Mouse (Mus musculus) stomach, embryonic 14.5 days (tissue): ENCODE results near the gene Hoxa6. TPM values are rescaled to one million over a fixed set of nuclear protein-coding genes. Genes with fewer than 3 reads are reported as not detected.

Experiments
- ATAC-seq: fragments of 200-750 bp; cut with Nextera tagmentation; 2 replicates; pipeline ENCODE4 v1.8.0; 2017; ENCODE audit warnings: low read depth, moderate TSS enrichment; ENCODE audit not compliant: insufficient number of reproducible peaks, insufficient read depth, low FRiP score
- H3K27ac ChIP-seq: fragments of 300-500 bp; sonication (generic); 2 replicates; pipeline ENCODE4 v1.5.1; 2014; ENCODE audit warnings: mild to moderate bottlenecking, low read length, moderate library complexity, mixed read lengths
- H3K27me3 ChIP-seq: fragments of 300-500 bp; sonication (generic); 2 replicates; pipeline ENCODE4 v1.6.1; 2014; ENCODE audit warnings: low read length, control low read depth, mixed read lengths; ENCODE audit not compliant: control insufficient read depth, insufficient read depth
- H3K36me3 ChIP-seq: fragments of 300-500 bp; sonication (generic); 2 replicates; pipeline ENCODE4 v1.6.1; 2014; ENCODE audit warnings: mild to moderate bottlenecking, control low read depth, low read length, moderate library complexity, mixed read lengths; ENCODE audit not compliant: control insufficient read depth, insufficient read depth
- H3K4me1 ChIP-seq: fragments of 300-500 bp; sonication (generic); 2 replicates; pipeline ENCODE4 v1.6.1; 2014; ENCODE audit warnings: low read length, control low read depth, mixed read lengths; ENCODE audit not compliant: control insufficient read depth, insufficient read depth
- H3K4me2 ChIP-seq: fragments of 300-500 bp; sonication (generic); replicated peaks from 2 replicates; pipeline ENCODE4 v1.6.1; 2014; ENCODE audit warnings: low read depth, low read length, control low read depth
- H3K4me3 ChIP-seq: fragments of 300-500 bp; sonication (generic); 2 replicates; pipeline ENCODE4 v1.5.1; 2014; ENCODE audit warnings: low read depth, low read length, control low read depth
- H3K9ac ChIP-seq: fragments of 300-500 bp; sonication (generic); replicated peaks from 2 replicates; pipeline ENCODE4 v1.6.1; 2014; ENCODE audit warnings: low read depth, mild to moderate bottlenecking, control low read depth, low read length, moderate library complexity, mixed read lengths
- H3K9me3 ChIP-seq: fragments of 300-500 bp; sonication (generic); 2 replicates; pipeline ENCODE4 v1.6.1; 2016; ENCODE audit warnings: low read depth, low read length, control low read depth; ENCODE audit not compliant: control insufficient read depth
- WGBS: fragments of 180-500 bp; shearing (Covaris S2); extraction: QIAGEN DNeasy Blood & Tissue Kit; methylation state at CpG from one replicate; pipeline ENCODE4 v1.1.7; 2014; 5-methylcytosine and 5-hydroxymethylcytosine counted together
- polyA plus RNA-seq: library from polyadenylated mRNA; unstranded; fragments of >200 nt; fragmentation: Nextera tagmentation; extraction: Ambion mirVana; gene quantifications from 2 replicates; pipeline ENCODE4 v1.2.1, GENCODE M21; 2014

The Hoxa6 gene
- polyA plus RNA-seq, 1 experiment from 2014 or later, result 3.4 TPM

DNA sequence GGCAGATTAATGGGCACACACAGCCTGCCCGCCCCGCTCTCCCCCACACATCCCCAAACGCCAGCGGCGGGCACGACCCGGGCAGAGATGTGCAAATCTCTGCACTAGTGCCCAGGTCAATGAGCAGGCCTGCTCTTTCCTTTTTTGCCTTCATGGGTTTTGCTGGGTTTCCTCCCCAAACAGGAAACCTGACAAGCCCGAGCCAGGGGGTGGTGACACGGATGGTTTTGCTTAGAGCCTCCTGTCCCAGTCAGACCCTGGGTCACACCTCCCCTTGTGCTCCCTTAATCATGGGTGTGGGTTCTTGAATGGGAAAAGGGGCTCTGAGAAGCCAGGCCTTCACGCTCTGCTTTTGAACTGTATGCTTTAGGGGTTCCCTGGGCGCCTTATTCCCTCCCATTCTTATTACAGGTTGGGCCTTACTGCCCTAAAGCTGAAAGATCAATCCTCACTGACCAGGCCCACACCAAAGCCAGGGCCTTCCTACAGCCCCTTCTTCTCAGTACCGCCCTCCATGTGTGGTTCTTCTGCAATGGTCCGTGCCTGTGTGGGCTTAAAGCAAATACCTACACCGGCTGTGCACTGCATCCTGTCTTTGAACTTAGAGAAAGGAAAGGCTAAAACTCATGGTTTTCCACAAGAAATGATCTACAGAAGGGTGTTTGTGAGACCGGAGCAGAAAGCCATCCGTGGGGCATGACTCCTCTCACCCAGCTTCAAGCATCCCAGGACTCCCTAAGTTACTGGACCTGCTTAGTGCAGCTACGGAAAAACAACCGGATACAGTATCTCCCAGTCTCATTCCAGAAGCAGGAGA is 554 bp upstream of the Hoxa6 start:
- Histone ChIP-seq H3K4me1 (peaks cover 3% of the 10 kb centered on the region; the same call in 1 of the 2 replicates), H3K27ac (peak overlapping the region; percentile 71; the same call in 1 of the 2 replicates), H3K27me3 (peaks cover 20% of the 10 kb centered on the region), H3K9me3 (no peaks in the 10 kb centered on the region), H3K9ac (peak overlapping the region; percentile 18), H3K4me2 (peak overlapping the region; percentile 78), H3K4me3 (peak overlapping the region; percentile 47), H3K36me3 (no peaks in the 10 kb centered on the region)
- no peak for ATAC-seq
- WGBS, result 13% methylated on average over 18 of the region's 18 CpGs

DNA sequence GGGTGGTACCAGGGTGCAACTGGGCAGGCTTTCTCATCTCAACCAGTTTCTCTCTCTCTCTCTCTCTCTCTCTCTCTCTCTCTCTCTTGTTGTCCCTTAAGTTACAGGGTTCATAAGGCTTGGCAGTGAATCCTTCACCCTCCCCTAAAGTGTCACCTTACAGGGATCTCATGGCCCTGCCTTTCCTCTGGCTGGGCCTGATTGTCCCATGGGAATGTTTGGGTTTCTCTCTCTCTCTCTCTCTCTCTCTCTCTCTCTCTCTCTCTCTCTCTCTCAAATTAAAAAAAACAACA is 892 bp downstream of the Hoxa6 start:
- peaks cover 18% of the 10 kb centered on the region for H3K27me3 ChIP-seq
- peak overlapping the region; percentile 37 for H3K9ac ChIP-seq
- peak overlapping the region; percentile 81 for H3K27ac ChIP-seq
- peak overlapping the region; percentile 90; the same call in 1 of the 2 replicates for H3K4me3 ChIP-seq
- H3K36me3 ChIP-seq, result no peaks in the 10 kb centered on the region
- H3K4me2 ChIP-seq, result peak overlapping the region; percentile 78
- ATAC-seq, result no peak
- peaks cover 3% of the 10 kb centered on the region; the same call in 1 of the 2 replicates for H3K4me1 ChIP-seq
- no peaks in the 10 kb centered on the region for H3K9me3 ChIP-seq

DNA sequence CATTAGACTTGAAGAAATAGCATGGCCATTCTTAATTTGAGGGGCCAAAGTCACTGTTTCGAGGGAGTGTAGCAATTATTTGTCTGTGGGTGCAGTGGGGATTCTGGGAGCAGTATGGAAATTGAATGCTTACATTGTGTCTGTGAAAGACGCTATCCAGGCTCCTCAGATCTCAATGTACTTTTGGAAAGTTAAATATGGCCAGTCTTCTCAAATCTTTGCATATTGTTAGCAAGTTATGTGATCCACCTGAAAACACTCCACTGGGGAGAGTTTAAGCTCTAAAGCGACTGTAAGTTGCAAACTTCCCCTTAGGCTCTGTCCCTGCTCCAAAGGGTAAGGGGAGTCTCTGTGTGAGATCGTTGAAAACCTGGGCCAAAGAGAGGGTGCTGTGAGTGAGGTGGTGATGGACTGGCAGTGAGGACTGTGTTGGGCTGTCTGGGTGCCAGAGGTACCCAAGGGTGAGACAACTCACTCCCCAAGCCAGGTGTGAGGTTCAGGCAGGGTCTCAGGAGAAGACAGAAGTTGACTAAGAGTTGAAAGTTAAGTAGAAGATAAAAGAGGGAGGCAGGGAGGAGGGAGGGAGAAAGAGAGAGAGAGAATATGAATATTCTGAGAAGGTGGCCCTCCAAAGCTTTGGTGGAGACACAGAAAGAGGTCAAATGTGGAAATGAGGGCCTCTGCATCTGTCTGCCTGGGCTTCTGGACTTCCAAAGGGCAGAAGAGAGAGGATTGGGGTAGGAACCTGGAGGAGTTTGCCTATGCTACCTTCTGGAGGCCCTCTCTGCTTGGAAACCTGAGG is 1.4 kb downstream of the Hoxa6 start:
- peaks cover 3% of the 10 kb centered on the region; the same call in 1 of the 2 replicates for H3K4me1 ChIP-seq
- peak overlapping the region; percentile 52 for H3K9ac ChIP-seq
- peaks cover 5% of the 10 kb centered on the region; the same call in 1 of the 2 replicates for H3K36me3 ChIP-seq
- peak overlapping the region; percentile 78 for H3K4me2 ChIP-seq
- no peak for ATAC-seq
- peak overlapping the region; percentile 81 for H3K27ac ChIP-seq
- H3K27me3 ChIP-seq, result peaks cover 15% of the 10 kb centered on the region
- no peaks in the 10 kb centered on the region for H3K9me3 ChIP-seq
- 15% methylated on average over 4 of the region's 4 CpGs for WGBS
- H3K4me3 ChIP-seq, result peak overlapping the region; percentile 90

DNA sequence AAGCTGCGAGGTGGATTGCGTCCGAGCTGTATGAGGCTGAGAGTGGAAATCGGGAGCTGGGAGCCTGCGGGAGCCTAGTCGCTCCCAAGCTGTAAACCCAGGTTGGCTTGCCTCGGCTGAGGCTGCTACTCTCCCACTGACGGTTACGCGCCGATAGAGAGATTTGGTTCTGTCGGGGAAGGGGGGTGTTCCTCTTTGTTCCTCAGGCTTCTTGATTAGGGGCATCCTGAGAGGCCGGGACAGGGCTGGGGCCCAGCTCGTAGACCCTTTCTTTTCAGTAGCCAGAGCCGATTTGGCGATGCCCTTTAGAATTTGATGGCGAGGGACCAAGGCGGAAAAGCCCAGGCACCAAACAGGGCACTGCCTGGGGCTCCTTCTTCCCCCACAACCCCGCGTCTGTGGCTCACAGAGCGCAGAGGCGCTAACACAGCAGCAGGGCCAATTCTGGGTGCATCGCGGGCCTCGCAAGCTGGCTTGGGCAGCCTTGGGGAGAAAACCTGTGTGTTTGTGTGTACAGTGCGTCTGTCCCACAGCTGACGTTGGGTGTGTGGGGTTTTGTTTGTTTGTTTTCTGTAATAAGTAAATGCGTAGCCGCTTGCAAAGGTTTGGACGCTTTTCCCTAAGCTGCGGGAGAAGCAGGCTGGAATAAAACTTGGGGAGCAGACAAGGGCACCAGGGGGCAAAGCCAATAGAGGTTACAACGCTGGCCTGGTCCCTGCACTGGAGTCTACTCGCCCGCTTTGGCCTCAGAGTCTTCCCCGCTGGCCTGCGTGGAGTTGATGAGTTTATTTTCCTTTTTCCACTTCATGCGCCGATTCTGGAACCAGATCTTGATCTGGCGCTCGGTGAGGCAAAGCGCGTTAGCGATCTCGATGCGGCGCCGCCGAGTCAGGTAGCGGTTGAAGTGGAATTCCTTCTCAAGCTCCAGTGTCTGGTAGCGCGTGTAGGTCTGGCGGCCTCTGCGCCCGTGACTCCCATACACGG is 2.6 kb downstream of the Hoxa6 start:
- Histone ChIP-seq H3K4me2 (peak overlapping the region; percentile 78), H3K4me3 (peak overlapping the region; percentile 90), H3K9ac (peak overlapping the region; percentile 52), H3K4me1 (peaks cover 3% of the 10 kb centered on the region; the same call in 1 of the 2 replicates), H3K9me3 (no peaks in the 10 kb centered on the region), H3K36me3 (peaks cover 5% of the 10 kb centered on the region; the same call in 1 of the 2 replicates), H3K27me3 (peaks cover 8% of the 10 kb centered on the region; the same call in 1 of the 2 replicates), H3K27ac (peak overlapping the region; percentile 81)
- 8% methylated on average over 55 of the region's 55 CpGs for WGBS
- ATAC-seq, result no peak

DNA sequence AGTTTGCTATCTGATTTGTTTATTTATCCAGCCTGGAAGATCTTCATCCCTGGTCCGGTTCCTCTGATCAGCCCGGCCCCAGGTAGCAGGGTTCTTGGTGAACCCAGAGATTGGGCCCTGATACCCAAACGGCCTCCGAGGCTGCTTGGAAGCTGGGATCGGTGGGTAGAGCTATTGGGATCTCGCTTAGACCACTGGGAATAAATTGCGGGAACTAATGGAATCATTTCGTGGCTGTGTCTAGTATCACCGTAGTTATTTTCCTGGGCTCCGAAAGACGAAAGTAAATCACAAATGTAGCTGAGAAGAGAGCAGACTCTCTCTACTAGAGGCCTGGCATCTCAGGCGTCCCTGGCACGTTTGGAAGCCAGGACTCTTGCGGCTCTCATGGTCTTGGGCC is 3.3 kb downstream of the Hoxa6 start:
- Histone ChIP-seq H3K36me3 (peaks cover 5% of the 10 kb centered on the region; the same call in 1 of the 2 replicates), H3K4me3 (peak overlapping the region; percentile 90), H3K9me3 (no peaks in the 10 kb centered on the region), H3K9ac (peak overlapping the region; percentile 52), H3K27ac (peak overlapping the region; percentile 81), H3K4me2 (peak overlapping the region; percentile 78), H3K4me1 (peaks cover 3% of the 10 kb centered on the region; the same call in 1 of the 2 replicates), H3K27me3 (0 out of 2 replicates have a peak, but pooled peaks cover 6% of the 10 kb centered on the region)
- no peak for ATAC-seq
- 10% methylated on average over 14 of the region's 14 CpGs for WGBS

DNA sequence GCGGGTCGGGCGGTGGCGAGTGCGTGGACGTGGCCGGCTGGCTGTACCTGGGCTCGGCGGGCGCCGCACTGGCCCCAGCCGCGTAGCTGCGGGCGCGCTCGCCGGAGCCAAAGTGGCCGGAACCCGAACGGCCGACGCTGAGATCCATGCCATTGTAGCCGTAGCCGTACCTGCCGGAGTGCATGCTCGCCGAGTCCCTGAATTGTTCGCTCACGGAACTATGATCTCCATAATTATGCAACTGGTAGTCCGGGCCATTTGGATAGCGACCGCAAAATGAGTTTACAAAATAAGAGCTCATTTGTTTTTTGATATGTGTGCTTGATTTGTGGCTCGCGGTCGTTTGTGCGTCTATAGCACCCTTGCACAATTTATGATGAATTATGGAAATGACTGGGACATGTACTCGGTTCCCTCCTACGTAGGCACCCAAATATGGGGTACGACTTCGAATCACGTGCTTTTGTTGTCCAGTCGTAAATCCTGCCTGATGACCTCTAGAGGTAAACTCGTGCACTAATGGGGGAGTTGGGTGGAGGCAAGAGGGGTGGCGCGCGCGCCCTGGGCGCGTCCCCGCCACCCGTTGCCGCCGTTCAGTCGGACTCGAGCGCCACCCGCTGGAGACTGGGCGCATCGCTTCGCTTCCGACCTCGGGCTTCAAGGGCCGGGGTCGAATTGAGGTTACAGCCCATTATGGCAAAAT is 4.3 kb downstream of the Hoxa6 start, which contains the start of gene Hoxa5:
Gene Hoxa5 (minus strand): TSS at position 538 of the 703 bp plus-strand sequence.
- H3K4me2 ChIP-seq, result peak within 1 kb of the TSS; percentile 78
- 0 out of 2 replicates have a peak, but pooled peaks cover 3% of the 10 kb centered on the region for H3K27me3 ChIP-seq
- no peaks in the 10 kb centered on the region for H3K9me3 ChIP-seq
- H3K4me1 ChIP-seq, result peaks cover 5% of the 10 kb centered on the region; the same call in 1 of the 2 replicates
- H3K9ac ChIP-seq, result peak within 1 kb of the TSS; percentile 96
- peaks cover 5% of the 10 kb centered on the region; the same call in 1 of the 2 replicates for H3K36me3 ChIP-seq
- peak within 1 kb of the TSS; percentile 90 for H3K4me3 ChIP-seq
- peak within 1 kb of the TSS; percentile 87 for H3K27ac ChIP-seq
- ATAC-seq, result peak; percentile 71; the same call in 1 of the 2 replicates
- WGBS, result under 1% methylated on average over 57 of the region's 65 CpGs

DNA sequence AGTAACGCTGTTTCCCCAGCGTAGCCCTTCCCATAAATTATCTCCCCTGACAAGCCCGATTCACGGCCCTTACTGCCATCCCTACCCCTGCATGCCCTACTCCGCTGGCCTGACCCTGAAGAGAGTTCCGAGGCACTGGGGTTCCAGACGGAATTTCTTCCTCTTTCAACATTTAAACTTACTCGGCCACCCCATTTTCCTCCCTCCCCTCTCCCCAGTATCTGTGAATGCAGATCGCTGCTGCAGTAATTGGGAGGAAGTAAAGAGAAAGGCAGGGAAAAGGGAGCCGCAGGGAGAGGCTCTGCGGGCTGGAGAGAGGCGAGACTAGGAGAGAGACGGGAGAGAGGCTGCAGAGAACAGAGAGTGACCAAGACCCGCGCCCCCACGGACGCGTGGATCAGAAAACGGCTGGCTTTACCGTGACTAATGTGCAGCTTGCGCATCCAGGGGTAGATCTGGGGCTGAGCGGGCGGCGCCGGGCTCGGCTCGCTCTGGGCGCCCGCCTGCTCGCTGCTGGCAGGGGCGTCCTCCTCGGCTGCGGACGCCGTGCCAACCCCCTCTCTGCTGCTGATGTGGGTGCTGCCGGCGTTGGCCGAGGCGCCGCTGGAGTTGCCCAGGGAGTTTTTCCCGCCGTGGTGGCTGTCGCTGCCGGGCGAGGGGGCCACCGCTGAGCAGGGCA is 5.0 kb downstream of the Hoxa6 start:
- Histone ChIP-seq H3K4me2 (peak overlapping the region; percentile 78), H3K4me3 (peak overlapping the region; percentile 90), H3K4me1 (peaks cover 5% of the 10 kb centered on the region; the same call in 1 of the 2 replicates), H3K27me3 (0 out of 2 replicates have a peak, but pooled peaks cover 3% of the 10 kb centered on the region), H3K9me3 (no peaks in the 10 kb centered on the region), H3K9ac (peak overlapping the region; percentile 96), H3K36me3 (peaks cover 5% of the 10 kb centered on the region; the same call in 1 of the 2 replicates), H3K27ac (peak overlapping the region; percentile 87)
- WGBS, result 1% methylated on average over 44 of the region's 46 CpGs
- ATAC-seq, result no peak
